Mouse (Mus musculus) hindbrain, postnatal 0 days (tissue): ENCODE data around the gene Rsph1. TPM values are rescaled to one million over a fixed set of nuclear protein-coding genes. Genes with fewer than 3 reads are reported as not detected.

ENCODE experiments used
- ATAC-seq: fragments of 200-750 bp; cut with Nextera tagmentation; 2 replicates; pipeline ENCODE4 v1.8.0; 2017; ENCODE audit warnings: mild to moderate bottlenecking, moderate TSS enrichment, moderate library complexity
- DNase-seq: peaks from one replicate; pipeline ENCODE4 v3.0.0-alpha.2; 2015; ENCODE audit warnings: low spot score
- H3K27ac ChIP-seq: fragments of 300-500 bp; sonication (generic); 2 replicates; pipeline ENCODE4 v1.5.1; 2014; ENCODE audit warnings: mild to moderate bottlenecking
- H3K27me3 ChIP-seq: fragments of 300-500 bp; sonication (generic); 2 replicates; pipeline ENCODE4 v1.6.1; 2014; ENCODE audit warnings: low read length, mixed read lengths; ENCODE audit not compliant: insufficient read depth
- H3K36me3 ChIP-seq: fragments of 300-500 bp; sonication (generic); 2 replicates; pipeline ENCODE4 v1.6.1; 2014; ENCODE audit warnings: low read length, mixed read lengths; ENCODE audit not compliant: insufficient read depth
- H3K4me1 ChIP-seq: fragments of 300-500 bp; sonication (generic); 2 replicates; pipeline ENCODE4 v1.6.1; 2014; ENCODE audit warnings: antibody characterized with exemption, low read length, mixed read lengths; ENCODE audit not compliant: insufficient read depth
- H3K4me2 ChIP-seq: fragments of 300-500 bp; sonication (generic); 2 replicates; pipeline ENCODE4 v1.6.1; 2014; ENCODE audit warnings: low read depth, mild to moderate bottlenecking, low read length, moderate library complexity, mixed read lengths
- H3K4me3 ChIP-seq: fragments of 300-500 bp; sonication (generic); 2 replicates; pipeline ENCODE4 v1.5.1; 2014; ENCODE audit warnings: low read length
- H3K9ac ChIP-seq: fragments of 300-500 bp; sonication (generic); replicated peaks from 2 replicates; pipeline ENCODE4 v1.6.1; 2014; ENCODE audit warnings: mild to moderate bottlenecking, low read length, moderate library complexity, mixed read lengths
- H3K9me3 ChIP-seq: fragments of 300-500 bp; sonication (generic); 2 replicates; pipeline ENCODE4 v1.6.1; 2016; ENCODE audit warnings: low read length, mixed read lengths
- CTCF ChIP-seq: IDR thresholded peaks from 2 replicates; pipeline ENCODE4 v1.5.1; 2016; ENCODE audit warnings: antibody characterized with exemption, control low read depth, low read depth
- WGBS: fragments of 180-500 bp; shearing (Covaris S2); extraction: QIAGEN DNeasy Blood & Tissue Kit; methylation state at CpG from one replicate; pipeline ENCODE4 v1.1.7; 2014; 5-methylcytosine and 5-hydroxymethylcytosine counted together
- polyA plus RNA-seq: library from polyadenylated mRNA; unstranded; fragments of >200 nt; fragmentation: Nextera tagmentation; extraction: Ambion mirVana; gene quantifications from 2 replicates; pipeline ENCODE4 v1.2.1, GENCODE M21; 2015
- total RNA-seq: library from RNA; depleted of rRNA; stranded (reverse); fragments of >200 nt; gene quantifications from 2 replicates; pipeline ENCODE4 v1.2.3, GENCODE M21; 2014; rRNA removed

The Rsph1 gene
- total and polyA plus RNA-seq, 2 experiments from 2014 or later, result 1.3 to 8.9 TPM

DNA sequence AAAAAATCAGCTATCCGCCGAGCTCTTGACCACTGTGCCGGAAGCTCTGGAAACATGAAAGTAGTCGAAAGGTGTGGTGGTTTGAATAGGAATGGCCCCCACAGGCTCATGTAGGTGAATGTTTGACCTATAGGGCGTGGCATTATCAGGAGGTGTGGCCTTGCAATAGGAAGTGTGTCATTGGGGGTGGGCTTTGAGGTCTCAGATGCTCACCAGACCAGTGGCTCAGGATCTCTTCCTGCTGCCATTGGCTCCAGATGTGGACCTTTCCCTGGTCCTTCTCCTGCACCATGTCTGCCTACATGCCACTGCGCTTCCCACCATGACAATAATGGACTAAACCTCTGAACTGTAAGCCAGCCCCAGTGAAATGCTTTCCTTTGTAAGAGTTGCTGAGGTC lies 65.3 kb downstream of the Rsph1 start:
- no peak overlapping the region for H3K4me2 ChIP-seq
- H3K9ac ChIP-seq, result no peak overlapping the region
- H3K4me3 ChIP-seq, result no peak overlapping the region
- ATAC-seq, result no peak
- DNase-seq, result no peak
- H3K27ac ChIP-seq, result no peak overlapping the region
- TF ChIP-seq CTCF, result no peak
- 87% methylated on average over 6 of the region's 6 CpGs for WGBS
- no peaks in the 10 kb centered on the region for H3K36me3 ChIP-seq
- no peaks in the 10 kb centered on the region for H3K27me3 ChIP-seq
- H3K9me3 ChIP-seq, result no peaks in the 10 kb centered on the region
- no peaks in the 10 kb centered on the region for H3K4me1 ChIP-seq

GRCm38 (mm10) chr17:31210299-31210698 lies 66.9 kb downstream of the Rsph1 start:
- no peaks in the 10 kb centered on the region for H3K27me3 ChIP-seq
- 92% methylated on average over 7 of the region's 7 CpGs for WGBS
- H3K36me3 ChIP-seq, result no peaks in the 10 kb centered on the region
- no peak overlapping the region for H3K4me2 ChIP-seq
- no peak for DNase-seq
- H3K9ac ChIP-seq, result no peak overlapping the region
- H3K4me3 ChIP-seq, result no peak overlapping the region
- H3K9me3 ChIP-seq, result no peaks in the 10 kb centered on the region
- no peaks in the 10 kb centered on the region for H3K4me1 ChIP-seq
- ATAC-seq, result no peak
- no peak for TF ChIP-seq CTCF
- H3K27ac ChIP-seq, result no peak overlapping the region

DNA sequence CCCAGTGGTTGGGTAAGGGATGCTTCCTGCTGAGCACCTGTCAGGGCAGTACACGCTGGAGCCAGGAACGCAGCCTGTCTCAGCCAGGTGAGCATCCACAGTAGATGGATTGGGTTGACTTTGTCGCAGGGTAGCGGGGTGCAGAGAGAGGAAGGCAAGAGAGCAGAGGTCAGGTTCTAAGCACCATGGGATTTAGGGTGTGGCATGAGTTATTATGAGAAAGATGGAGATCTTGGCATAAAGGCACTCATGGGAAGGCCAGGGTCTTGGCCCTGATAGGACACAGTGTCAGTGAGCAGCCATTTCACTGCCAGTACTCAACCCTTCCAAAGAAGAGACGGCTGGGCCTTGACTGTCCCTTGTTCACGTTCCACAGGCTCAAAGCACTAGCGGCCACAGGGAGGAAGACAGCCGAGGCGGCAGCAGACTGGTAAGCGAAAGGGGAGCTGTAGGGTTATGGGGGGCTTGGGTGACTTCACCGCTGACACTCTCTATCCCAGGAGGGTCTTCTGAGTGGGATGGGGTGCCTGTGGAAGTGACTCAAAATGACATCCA lies 67.7 kb downstream of the Rsph1 start:
- no peak for TF ChIP-seq CTCF
- WGBS, result 92% methylated on average over 11 of the region's 11 CpGs
- ATAC-seq (no peak), DNase-seq (no peak)
- Histone ChIP-seq H3K27me3 (no peaks in the 10 kb centered on the region), H3K9me3 (no peaks in the 10 kb centered on the region), H3K36me3 (no peaks in the 10 kb centered on the region), H3K4me3 (no peak overlapping the region), H3K4me1 (no peaks in the 10 kb centered on the region), H3K4me2 (no peak overlapping the region), H3K27ac (no peak overlapping the region), H3K9ac (no peak overlapping the region)

- TF ChIP-seq CTCF, result no peak
- Histone ChIP-seq H3K27me3 (no peaks in the 10 kb centered on the region), H3K4me1 (no peaks in the 10 kb centered on the region), H3K27ac (no peak overlapping the region), H3K4me2 (no peak overlapping the region), H3K4me3 (no peak overlapping the region), H3K36me3 (no peaks in the 10 kb centered on the region), H3K9ac (no peak overlapping the region), H3K9me3 (no peaks in the 10 kb centered on the region)
- DNase-seq (no peak), ATAC-seq (no peak)
- WGBS, result 90% methylated on average over 8 of the region's 8 CpGs
Measured at GRCm38 (mm10) chr17:31208654-31209053, 68.5 kb downstream of the Rsph1 start.

GRCm38 (mm10) chr17:31207771-31208334 lies 69.3 kb downstream of the Rsph1 start, which contains the start of gene Ubash3a:
TSS of gene Ubash3a (plus strand) at chr17:31207873.
- Histone ChIP-seq H3K4me3 (no peak within 1 kb of the TSS), H3K27ac (no peak within 1 kb of the TSS), H3K4me2 (no peak within 1 kb of the TSS), H3K9me3 (no peaks in the 10 kb centered on the region), H3K27me3 (no peaks in the 10 kb centered on the region), H3K4me1 (no peaks in the 10 kb centered on the region), H3K36me3 (no peaks in the 10 kb centered on the region), H3K9ac (no peak within 1 kb of the TSS)
- ATAC-seq (no peak), DNase-seq (no peak)
- 79% methylated on average over 12 of the region's 12 CpGs for WGBS
- no peak for TF ChIP-seq CTCF

Other genes starting within 250 kb of the Rsph1 start
- gene Abcg1, start 219.7 kb downstream of the Rsph1 start, total RNA-seq, result 34.9 and 40.7 TPM in 2 replicates
- 17.4 and 18.9 TPM in 2 replicates for gene Abcg1, start 219.7 kb downstream of the Rsph1 start, polyA plus RNA-seq
- not detected in 2 replicates for gene Tff3, start 147.7 kb downstream of the Rsph1 start, total RNA-seq
- 0.44 and 0.55 TPM in 2 replicates for gene Tff3, start 147.7 kb downstream of the Rsph1 start, polyA plus RNA-seq
- not detected in 2 replicates for gene Tff2, start 133.1 kb downstream of the Rsph1 start, total RNA-seq
- gene Tff2, start 133.1 kb downstream of the Rsph1 start, polyA plus RNA-seq, result not detected in 2 replicates
- gene Tff1, start 112.1 kb downstream of the Rsph1 start, total RNA-seq, result not detected in 2 replicates
- gene Tff1, start 112.1 kb downstream of the Rsph1 start, polyA plus RNA-seq, result not detected in 2 replicates
- 0.10 TPM in 1 of 2 replicates, not detected in the other for gene Tmprss3, start 78.4 kb downstream of the Rsph1 start, total RNA-seq
- 0.14 and 0.23 TPM in 2 replicates for gene Tmprss3, start 78.4 kb downstream of the Rsph1 start, polyA plus RNA-seq
- gene Ubash3a, start 69.5 kb downstream of the Rsph1 start, total RNA-seq, result 0.21 TPM in 1 of 2 replicates, not detected in the other
- gene Ubash3a, start 69.5 kb downstream of the Rsph1 start, polyA plus RNA-seq, result not detected in 2 replicates
- gene Slc37a1, start 9.4 kb upstream of the Rsph1 start, total RNA-seq, result 8.8 and 10.7 TPM in 2 replicates
- gene Slc37a1, start 9.4 kb upstream of the Rsph1 start, polyA plus RNA-seq, result 5.7 and 6.8 TPM in 2 replicates
- 34.4 and 39.8 TPM in 2 replicates for gene Pde9a, start 108.8 kb upstream of the Rsph1 start, total RNA-seq
- gene Pde9a, start 108.8 kb upstream of the Rsph1 start, polyA plus RNA-seq, result 35.2 and 36.3 TPM in 2 replicates
- gene Wdr4, start 242.6 kb upstream of the Rsph1 start, total RNA-seq, result 50.9 and 56.5 TPM in 2 replicates
- gene Wdr4, start 242.6 kb upstream of the Rsph1 start, polyA plus RNA-seq, result 26.3 and 26.8 TPM in 2 replicates
- gene Ndufv3, start 242.7 kb upstream of the Rsph1 start, total RNA-seq, result 226 and 267 TPM in 2 replicates
- 562 and 575 TPM in 2 replicates for gene Ndufv3, start 242.7 kb upstream of the Rsph1 start, polyA plus RNA-seq